Mouse (Mus musculus) granulocyte monocyte progenitor cell, adult 5-6 weeks (primary cell): Measurements from ENCODE around the gene Tjp2. TPM values are rescaled to one million over a fixed set of nuclear protein-coding genes. Genes with fewer than 3 reads are reported as not detected.
"Not testable (repeated sequence)": the region's sequence is repeated elsewhere in the genome, so short reads cannot be mapped to it uniquely, and the experiment has no call there.

ENCODE experiments used
- ATAC-seq: replicated peaks from 2 replicates; pipeline ENCODE4 v1.8.0; 2016; ENCODE audit warnings: mild to moderate bottlenecking, moderate TSS enrichment, inconsistent platforms; ENCODE audit not compliant: poor library complexity, severe bottlenecking
- total RNA-seq, 2 experiments: library from RNA; stranded (forward) in 1 of 2; stranded (reverse) in 1 of 2; fragments of 200-712, 200-1000 nt in 1 of 2; fragments of >200 nt in 1 of 2; fragmentation: Nextera tagmentation in 1 of 2; gene quantifications; 2 replicates each; pipeline ENCODE4 v1.2.3; 2014 to 2017

Gene Tjp2
- total RNA-seq, 2 experiments from 2014 or later = 4.7 to 5.7 TPM

DNA sequence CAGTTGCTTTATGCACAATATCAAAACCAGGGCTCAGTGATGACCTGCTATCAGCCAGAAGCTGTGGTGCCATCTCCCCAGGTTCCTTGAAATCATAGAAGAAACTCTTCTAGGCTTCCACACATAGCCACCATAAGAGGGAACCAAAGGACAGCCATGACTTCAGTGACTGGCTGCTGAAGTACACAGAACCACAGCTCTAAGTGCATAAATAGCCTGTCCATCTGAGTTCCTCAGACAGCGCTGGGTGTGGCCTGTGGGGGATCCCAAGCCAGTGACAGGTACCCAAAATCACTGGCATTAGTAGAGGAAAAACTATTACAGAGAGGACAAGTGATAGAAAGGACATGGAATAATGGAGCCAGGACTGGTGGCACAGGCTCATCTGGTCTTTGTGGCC lies 37.5 kb downstream of the Tjp2 start:
- not testable (repeated sequence) for ATAC-seq

DNA sequence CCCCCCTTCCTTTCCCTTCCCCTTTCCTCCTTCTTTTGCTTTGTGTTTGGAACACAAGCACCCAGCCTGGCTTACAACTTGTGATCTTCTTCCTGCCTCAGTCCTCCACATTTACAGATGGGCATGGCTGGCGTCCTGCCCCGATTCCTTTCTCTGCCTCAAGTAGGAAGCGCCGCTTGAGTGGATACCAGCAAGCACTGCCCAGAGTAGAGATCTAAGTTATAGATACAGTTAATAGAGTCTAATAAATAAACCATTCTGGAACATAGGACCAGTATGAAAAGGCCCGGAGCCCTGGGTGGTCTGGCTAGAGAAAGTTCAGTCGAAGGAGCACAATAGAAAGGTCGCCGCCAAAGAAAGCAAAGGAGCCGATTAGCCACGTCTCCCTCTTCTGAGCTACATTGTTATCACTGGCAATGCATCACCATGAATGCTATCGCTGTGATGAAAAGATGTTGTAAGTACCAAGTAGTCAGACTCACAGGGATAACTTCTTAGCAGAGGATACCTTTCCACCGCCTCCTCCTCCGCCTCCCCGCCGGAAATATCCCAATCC lies 41.1 kb downstream of the Tjp2 start:
- no peak for ATAC-seq

DNA sequence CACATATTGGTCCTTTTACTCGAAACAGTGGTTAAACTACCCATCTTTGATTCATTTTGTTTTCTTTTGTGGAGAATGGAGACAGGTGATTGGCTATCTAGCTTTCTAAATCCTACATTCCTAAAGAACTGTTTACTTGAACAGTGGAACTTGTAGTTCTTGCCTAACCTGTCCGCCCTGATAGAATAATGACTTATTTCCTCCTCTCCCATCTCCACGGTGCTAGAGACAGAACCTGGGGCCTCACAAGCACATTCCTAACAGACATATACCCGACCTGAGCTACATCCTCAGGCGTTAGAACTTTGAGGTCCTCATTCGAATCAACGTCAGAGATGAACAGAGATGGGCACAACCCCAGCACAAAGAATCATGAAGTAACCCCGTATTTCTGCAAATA lies 44.4 kb downstream of the Tjp2 start:
- ATAC-seq = no peak

DNA sequence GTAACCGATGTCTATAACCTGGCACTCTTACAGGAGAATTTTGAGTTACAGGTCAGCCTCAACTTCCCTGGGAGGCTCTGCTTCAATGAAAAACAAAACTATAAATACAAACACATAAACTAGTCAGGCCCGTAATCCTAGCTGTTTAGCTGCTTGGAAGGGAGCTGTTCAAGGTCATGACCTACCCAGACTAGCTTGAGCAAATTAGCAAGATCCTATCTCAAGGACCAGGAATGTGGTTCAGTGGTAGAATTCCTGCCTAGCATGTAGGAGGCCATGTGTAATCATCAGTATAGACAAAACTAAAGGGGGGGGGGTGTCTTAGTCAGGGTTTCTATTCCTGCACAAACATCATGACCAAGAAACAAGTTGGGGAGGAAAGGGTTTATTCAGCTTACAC lies 46.7 kb downstream of the Tjp2 start:
- no peak for ATAC-seq

- peak; percentile 60 for ATAC-seq
Observed at GRCm38 (mm10) chr19:24176692-24177091, 48.1 kb downstream of the Tjp2 start.

DNA sequence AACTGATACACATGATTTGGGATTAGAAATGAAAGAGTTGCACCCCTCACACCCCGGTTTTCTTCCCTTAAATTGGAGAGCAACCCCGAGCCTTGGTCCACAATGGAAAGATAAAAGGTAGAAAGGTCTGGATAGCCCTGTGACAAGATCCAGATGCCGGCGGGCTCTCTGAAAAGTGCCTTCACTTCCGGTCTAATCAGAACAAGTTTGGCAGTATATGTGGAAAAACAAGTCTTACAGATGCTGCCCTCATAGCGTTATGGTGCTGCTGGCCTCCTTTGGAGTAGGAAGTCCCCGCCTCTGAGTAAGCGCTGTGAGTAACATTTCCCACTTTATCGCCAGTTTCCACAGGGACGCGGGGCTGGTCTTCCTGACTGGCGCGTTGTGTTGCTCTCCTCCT lies 49.9 kb downstream of the Tjp2 start:
- no peak for ATAC-seq

DNA sequence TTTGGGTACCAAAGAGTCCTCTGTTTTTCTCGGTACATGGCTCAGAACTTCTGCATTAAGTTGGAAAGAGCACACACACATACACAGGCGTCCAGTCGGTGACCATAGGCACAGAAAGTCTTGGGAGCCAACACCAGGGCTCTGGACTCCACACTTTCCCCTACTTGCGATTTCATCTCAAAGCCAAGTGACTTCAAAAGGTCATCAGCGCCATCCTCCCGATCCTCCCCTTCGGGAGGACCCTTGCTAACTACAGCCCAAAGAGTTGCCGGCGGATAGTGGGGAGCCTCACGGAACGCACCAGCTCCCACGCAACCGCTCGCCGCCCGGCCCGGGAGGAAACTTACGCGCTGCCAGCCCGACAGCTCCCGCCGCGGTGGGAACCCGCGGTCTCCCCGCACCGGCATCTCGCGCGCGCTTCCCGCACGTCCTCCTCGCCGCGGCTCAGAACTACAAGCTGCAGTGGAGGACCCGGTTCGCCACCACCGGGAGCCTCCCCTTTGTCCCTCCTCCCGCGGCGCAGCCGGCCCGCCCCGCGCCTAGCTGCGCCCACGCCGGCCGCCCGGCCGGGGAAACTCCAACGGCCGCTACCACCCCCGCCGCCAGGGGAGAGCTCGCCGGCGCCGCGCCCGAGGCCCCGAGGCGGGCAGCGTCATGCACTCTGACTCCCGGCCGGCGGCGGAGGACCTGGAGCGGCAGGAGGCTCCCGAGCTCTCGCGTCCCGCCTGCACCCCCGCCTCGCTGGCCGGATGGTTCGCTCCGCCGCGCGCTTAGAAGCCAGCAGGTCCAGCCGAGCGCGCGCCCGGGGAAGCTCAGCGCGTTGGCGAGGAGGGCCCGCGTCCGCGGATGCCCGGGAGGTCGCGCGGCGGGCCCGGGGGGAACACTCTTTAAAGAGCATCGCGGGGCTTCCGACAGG lies 51.0 kb downstream of the Tjp2 start:
- ATAC-seq = peak; percentile 88

- ATAC-seq = no peak
Observed at GRCm38 (mm10) chr19:24173020-24173419, 51.8 kb downstream of the Tjp2 start.

DNA sequence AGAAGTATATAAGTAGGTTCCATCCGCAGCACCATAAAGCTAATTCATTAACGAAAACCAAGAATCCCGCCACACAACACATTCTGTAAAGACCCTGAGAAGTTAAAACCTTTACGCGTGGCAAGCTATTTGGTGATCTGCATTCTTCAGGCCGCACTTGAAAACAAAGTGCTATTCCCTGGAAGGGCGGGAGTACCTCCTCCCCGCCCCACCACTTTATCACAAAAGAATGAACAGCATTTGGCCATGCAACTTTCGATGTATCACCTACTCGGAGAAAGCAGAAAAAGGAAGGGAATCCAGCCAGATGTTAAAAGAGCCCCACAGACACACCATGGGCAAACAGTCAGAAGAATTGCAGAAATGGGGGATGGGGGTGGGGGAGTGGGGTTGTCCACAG lies 56.3 kb downstream of the Tjp2 start:
- ATAC-seq = no peak

- ATAC-seq = peak; percentile 98
Observed at GRCm38 (mm10) chr19:24166516-24167091, 58.2 kb downstream of the Tjp2 start.

GRCm38 (mm10) chr19:24163974-24164373 lies 60.9 kb downstream of the Tjp2 start:
- peak; percentile 70 for ATAC-seq

DNA sequence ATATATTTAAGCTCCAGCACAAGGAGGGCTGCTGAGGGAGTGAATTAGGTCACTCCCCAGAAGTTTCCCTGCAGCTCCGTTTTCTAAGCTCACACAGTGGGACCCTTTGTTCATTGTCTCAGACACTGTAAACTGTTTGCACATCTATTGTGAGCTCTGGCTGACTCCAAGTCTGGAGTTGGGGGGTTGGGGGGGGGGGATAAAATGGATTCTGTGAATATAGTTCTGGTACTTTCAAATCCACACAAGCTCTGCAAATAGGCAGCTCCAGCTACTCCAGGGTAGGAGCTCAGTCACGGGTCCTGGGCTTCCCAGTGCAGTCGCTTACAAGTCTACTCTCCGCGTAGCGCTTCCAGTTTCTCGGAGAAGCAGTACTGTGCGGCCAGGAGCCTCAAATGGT lies 64.4 kb downstream of the Tjp2 start:
- ATAC-seq = no peak

- no peak for ATAC-seq
Observed at GRCm38 (mm10) chr19:24159751-24160150, 65.1 kb downstream of the Tjp2 start.

DNA sequence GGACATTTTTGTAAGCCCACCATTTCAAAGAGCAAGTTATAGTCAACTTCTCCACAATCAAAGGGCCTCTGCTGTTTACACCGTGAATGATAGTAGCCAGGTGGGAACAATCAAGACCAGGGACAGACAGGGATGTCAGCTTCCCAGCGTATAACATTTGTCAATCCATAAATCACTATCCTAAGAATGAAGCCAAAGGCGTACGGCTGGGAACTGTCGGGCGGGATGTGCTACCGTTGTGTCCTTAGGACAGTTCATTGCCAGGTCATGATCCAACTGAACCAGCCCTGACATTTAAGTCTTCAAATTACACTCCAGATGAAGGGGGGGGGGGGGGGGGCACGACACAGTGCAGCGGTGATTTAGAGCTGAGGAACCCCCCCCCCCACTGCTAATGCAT lies 65.5 kb downstream of the Tjp2 start:
- no peak for ATAC-seq

GRCm38 (mm10) chr19:24156067-24156455 lies 68.8 kb downstream of the Tjp2 start:
- ATAC-seq = peak; percentile 92

DNA sequence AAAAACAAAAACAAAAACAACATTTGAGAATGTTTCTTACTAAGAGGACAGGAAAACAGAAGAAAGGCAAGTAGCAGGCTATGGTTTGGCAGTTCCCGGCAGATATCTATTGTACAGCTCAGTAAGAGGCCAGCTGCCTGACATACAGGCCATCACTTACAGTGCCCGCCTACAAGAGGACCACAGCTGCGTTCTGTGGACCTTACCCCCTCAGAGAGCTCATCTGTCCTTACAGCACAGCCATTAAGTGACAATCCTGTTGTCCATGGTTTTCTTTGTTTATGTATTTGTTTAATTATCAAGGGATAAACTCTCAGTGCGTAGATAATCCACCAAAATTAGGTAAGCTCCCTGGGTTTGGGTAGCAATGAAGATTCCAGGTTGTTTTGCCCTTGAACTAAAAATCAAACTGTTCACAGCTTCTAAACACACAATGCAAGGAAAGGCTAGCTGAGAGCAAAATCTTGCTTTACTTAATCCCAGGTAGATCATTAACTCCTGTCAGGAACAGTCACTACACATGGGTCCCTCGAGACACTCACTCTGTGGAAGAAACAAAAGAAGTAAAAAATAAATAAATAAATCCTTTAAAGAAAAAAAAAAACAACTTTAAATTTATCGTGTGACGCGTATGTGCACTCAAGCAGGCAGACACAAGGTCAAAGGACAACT lies 69.3 kb downstream of the Tjp2 start:
- ATAC-seq = no peak

DNA sequence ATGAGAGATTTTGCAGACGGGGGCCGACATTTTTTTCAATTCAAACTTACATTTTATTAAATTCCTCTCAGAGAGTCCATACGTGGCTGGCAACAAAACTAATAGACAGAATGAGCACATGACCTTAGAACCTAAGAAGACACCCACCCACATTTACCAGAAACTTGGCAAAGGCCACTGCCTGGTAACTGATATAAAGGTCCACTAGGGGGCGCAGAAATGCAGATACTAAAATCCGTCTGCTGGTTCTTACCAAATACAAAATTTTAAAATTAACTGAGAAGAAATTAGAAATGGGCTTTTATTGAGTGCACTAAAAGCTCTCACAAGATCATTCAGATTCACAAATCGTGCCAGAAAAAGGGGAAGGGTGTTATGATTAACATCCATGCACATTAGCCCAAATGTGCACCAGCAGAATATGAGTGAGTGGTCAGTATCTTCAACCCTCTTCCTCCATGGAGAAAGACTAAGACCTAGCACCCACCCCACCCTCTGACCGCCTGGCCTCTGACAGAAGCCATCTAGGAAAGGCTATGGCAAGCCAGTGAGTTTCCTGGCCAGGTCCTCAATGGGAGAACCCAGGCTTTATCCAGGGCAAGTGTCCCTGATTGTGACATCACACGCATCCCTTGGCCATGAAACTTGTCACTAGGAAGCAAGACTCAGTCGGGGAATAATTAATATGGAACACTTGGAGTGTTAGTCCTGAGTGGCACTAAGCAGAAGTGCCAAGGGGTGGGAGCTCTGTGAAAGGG lies 71.4 kb downstream of the Tjp2 start:
- no peak; the same call in 1 of the 2 replicates for ATAC-seq

DNA sequence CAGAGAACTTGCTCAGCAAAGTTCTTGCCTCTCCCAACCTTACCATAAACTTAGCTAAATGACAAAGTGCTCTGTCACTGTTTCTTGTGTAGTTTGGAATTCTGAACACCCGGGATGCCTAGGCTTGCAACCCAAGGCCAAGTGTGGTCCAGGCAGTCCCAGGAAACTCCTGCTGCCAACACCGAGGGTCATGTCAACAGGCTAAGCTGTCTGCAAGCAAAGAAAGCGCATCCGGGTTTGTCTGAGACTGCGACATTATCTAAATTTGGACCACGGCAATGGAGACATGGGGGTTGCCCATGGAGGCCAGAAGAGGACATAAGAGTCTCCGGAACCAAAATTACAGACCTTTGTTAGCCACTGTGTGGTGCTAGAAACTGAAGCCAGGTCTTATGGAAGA lies 80.8 kb downstream of the Tjp2 start:
- no peak for ATAC-seq

- no peak for ATAC-seq
Observed at GRCm38 (mm10) chr19:24142621-24143061, 82.2 kb downstream of the Tjp2 start.

- ATAC-seq = no peak
Observed at GRCm38 (mm10) chr19:24140298-24140697, 84.5 kb downstream of the Tjp2 start.
